Mouse (Mus musculus): Measurements from ENCODE around the gene Zfp444. TPM values are rescaled to one million over a fixed set of nuclear protein-coding genes. Genes with fewer than 3 reads are reported as not detected.
A peak's percentile ranks its signal among the peaks of the same experiment; 100 is the strongest.

The Zfp444 gene
- 66.2 and 66.3 TPM in 2 replicates for polyA plus RNA-seq (2015; fragmentation: Nextera tagmentation; extraction: Ambion mirVana)

- H3K4me1 ChIP-seq (replicated peaks; ENCODE audit: insufficient read depth, low read length): peaks cover 5% of the 10 kb centered on the region; the same call in 1 of the 2 replicates
- DNase-seq (ENCODE audit: low spot score): peak; percentile 99
- H3K4me3 ChIP-seq (replicated peaks; ENCODE audit: low read depth, low read length): peak within 1 kb of the TSS; percentile 69
- no peaks in the 10 kb centered on the region for H3K9me3 ChIP-seq (replicated peaks; ENCODE audit: low read length)
- H3K36me3 ChIP-seq (ENCODE audit: insufficient read depth, low read length): 0 out of 2 replicates have a peak, but pooled peaks cover 2% of the 10 kb centered on the region
- ATAC-seq (replicated peaks; ENCODE audit: low FRiP score, low read depth): peak; percentile 97
- H3K27ac ChIP-seq: peak within 1 kb of the TSS; percentile 87
- peak within 1 kb of the TSS; percentile 79 for H3K9ac ChIP-seq (ENCODE audit: low read depth, low read length)
- no peaks in the 10 kb centered on the region for H3K27me3 ChIP-seq (ENCODE audit: insufficient read depth, low read length)
- under 1% methylated on average over 37 of the region's 37 CpGs for WGBS
- TF ChIP-seq CTCF (IDR thresholded peaks at IDR 0.05; ENCODE audit: low read depth): no peak
- H3K4me2 ChIP-seq (ENCODE audit: low read length): peak within 1 kb of the TSS; percentile 84
These were observed at the start of gene Zfp444 for GRCm38 (mm10) chr7:6172006-6172649. Zfp444 (plus strand) TSS chr7:6172226.

- H3K9me3 ChIP-seq (replicated peaks; ENCODE audit: low read length): no peaks in the 10 kb centered on the region
- peaks cover 4% of the 10 kb centered on the region; the same call in 1 of the 2 replicates for H3K36me3 ChIP-seq (ENCODE audit: insufficient read depth, low read length)
- ATAC-seq (replicated peaks; ENCODE audit: low FRiP score, low read depth): peak; percentile 66
- H3K4me3 ChIP-seq (replicated peaks; ENCODE audit: low read depth, low read length): no peak overlapping the region
- no peaks in the 10 kb centered on the region for H3K4me1 ChIP-seq (replicated peaks; ENCODE audit: insufficient read depth, low read length)
- H3K4me2 ChIP-seq (ENCODE audit: low read length): no peak overlapping the region
- no peak overlapping the region for H3K9ac ChIP-seq (ENCODE audit: low read depth, low read length)
- peak; percentile 97 for TF ChIP-seq CTCF (IDR thresholded peaks at IDR 0.05; ENCODE audit: low read depth)
- WGBS: 33% methylated on average over 7 of the region's 7 CpGs
- H3K27me3 ChIP-seq (ENCODE audit: insufficient read depth, low read length): no peaks in the 10 kb centered on the region
- H3K27ac ChIP-seq: no peak overlapping the region
- peak; percentile 93 for DNase-seq (ENCODE audit: low spot score)
These were observed 45.2 kb upstream of the Zfp444 start for GRCm38 (mm10) chr7:6126690-6127448.

- DNase-seq (ENCODE audit: low spot score) (no peak), ATAC-seq (replicated peaks; ENCODE audit: low FRiP score, low read depth) (no peak)
- Histone ChIP-seq H3K27ac (no peak overlapping the region), H3K9ac (ENCODE audit: low read depth, low read length) (no peak overlapping the region), H3K27me3 (ENCODE audit: insufficient read depth, low read length) (no peaks in the 10 kb centered on the region), H3K4me1 (replicated peaks; ENCODE audit: insufficient read depth, low read length) (no peaks in the 10 kb centered on the region), H3K4me3 (replicated peaks; ENCODE audit: low read depth, low read length) (no peak overlapping the region), H3K4me2 (ENCODE audit: low read length) (no peak overlapping the region), H3K9me3 (replicated peaks; ENCODE audit: low read length) (no peaks in the 10 kb centered on the region), H3K36me3 (ENCODE audit: insufficient read depth, low read length) (peaks cover 24% of the 10 kb centered on the region)
- TF ChIP-seq CTCF (IDR thresholded peaks at IDR 0.05; ENCODE audit: low read depth): no peak
- 60% methylated on average over 4 of the region's 4 CpGs for WGBS
These were observed 41.7 kb upstream of the Zfp444 start for GRCm38 (mm10) chr7:6130346-6130745.

- no peak for DNase-seq (ENCODE audit: low spot score)
- Histone ChIP-seq H3K4me2 (ENCODE audit: low read length) (no peak overlapping the region), H3K27me3 (ENCODE audit: insufficient read depth, low read length) (no peaks in the 10 kb centered on the region), H3K36me3 (ENCODE audit: insufficient read depth, low read length) (peaks cover 24% of the 10 kb centered on the region), H3K27ac (no peak overlapping the region), H3K9ac (ENCODE audit: low read depth, low read length) (no peak overlapping the region), H3K4me1 (replicated peaks; ENCODE audit: insufficient read depth, low read length) (no peaks in the 10 kb centered on the region), H3K9me3 (replicated peaks; ENCODE audit: low read length) (no peaks in the 10 kb centered on the region), H3K4me3 (replicated peaks; ENCODE audit: low read depth, low read length) (no peak overlapping the region)
- 82% methylated on average over 30 of the region's 30 CpGs for WGBS
- ATAC-seq (replicated peaks; ENCODE audit: low FRiP score, low read depth): no peak
- TF ChIP-seq CTCF (IDR thresholded peaks at IDR 0.05; ENCODE audit: low read depth): no peak
These were observed 39.4 kb upstream of the Zfp444 start for GRCm38 (mm10) chr7:6132646-6133045.

- H3K36me3 ChIP-seq (ENCODE audit: insufficient read depth, low read length): peaks cover 31% of the 10 kb centered on the region
- no peak overlapping the region for H3K4me2 ChIP-seq (ENCODE audit: low read length)
- peak; percentile 55 for TF ChIP-seq CTCF (IDR thresholded peaks at IDR 0.05; ENCODE audit: low read depth)
- peak overlapping the region; percentile 40 for H3K27ac ChIP-seq
- H3K9ac ChIP-seq (ENCODE audit: low read depth, low read length): no peak overlapping the region
- H3K9me3 ChIP-seq (replicated peaks; ENCODE audit: low read length): no peaks in the 10 kb centered on the region
- 0 out of 2 replicates have a peak, but pooled peaks cover 1% of the 10 kb centered on the region for H3K4me1 ChIP-seq (replicated peaks; ENCODE audit: insufficient read depth, low read length)
- no peaks in the 10 kb centered on the region for H3K27me3 ChIP-seq (ENCODE audit: insufficient read depth, low read length)
- peak; percentile 41; the same call in 1 of the 2 replicates for ATAC-seq (replicated peaks; ENCODE audit: low FRiP score, low read depth)
- DNase-seq (ENCODE audit: low spot score): no peak
- no peak overlapping the region for H3K4me3 ChIP-seq (replicated peaks; ENCODE audit: low read depth, low read length)
These were observed 35.5 kb upstream of the Zfp444 start for GRCm38 (mm10) chr7:6136497-6136896.

GRCm38 (mm10) chr7:6139295-6139694 lies 32.7 kb upstream of the Zfp444 start:
- 0 out of 2 replicates have a peak, but pooled peaks cover 3% of the 10 kb centered on the region for H3K4me1 ChIP-seq (replicated peaks; ENCODE audit: insufficient read depth, low read length)
- no peak overlapping the region for H3K27ac ChIP-seq
- WGBS: 57% methylated on average over 3 of the region's 3 CpGs
- TF ChIP-seq CTCF (IDR thresholded peaks at IDR 0.05; ENCODE audit: low read depth): no peak
- no peak overlapping the region for H3K4me2 ChIP-seq (ENCODE audit: low read length)
- no peaks in the 10 kb centered on the region for H3K9me3 ChIP-seq (replicated peaks; ENCODE audit: low read length)
- no peaks in the 10 kb centered on the region for H3K27me3 ChIP-seq (ENCODE audit: insufficient read depth, low read length)
- no peak overlapping the region for H3K9ac ChIP-seq (ENCODE audit: low read depth, low read length)
- DNase-seq (ENCODE audit: low spot score) (no peak), ATAC-seq (replicated peaks; ENCODE audit: low FRiP score, low read depth) (no peak)
- no peak overlapping the region for H3K4me3 ChIP-seq (replicated peaks; ENCODE audit: low read depth, low read length)
- H3K36me3 ChIP-seq (ENCODE audit: insufficient read depth, low read length): peaks cover 13% of the 10 kb centered on the region; the same call in 1 of the 2 replicates
